Mouse (Mus musculus) small intestine, adult 2 months (tissue): ENCODE measurements at regions not wholly inside any gene's neighbourhood (a gene's known extent, or its start where the extent isn't known, plus 50 kb on each side); places are given as distances from the start of the nearest gene placed in this dataset.

Experiments used
- CTCF ChIP-seq: fragments of 200-500 bp; IDR thresholded peaks from 2 replicates; pipeline ENCODE4 v1.5.1; 2012; ENCODE audit warnings: low read depth, mild to moderate bottlenecking, control low read depth, inconsistent platforms, low read length, moderate library complexity, mixed read lengths; ENCODE audit not compliant: insufficient replicate concordance, insufficient read length; ENCODE audit errors: extremely low read depth
- POLR2A ChIP-seq: fragments of 200-500 bp; IDR thresholded peaks from 2 replicates; pipeline ENCODE4 v1.6.1; 2012; ENCODE audit warnings: low read depth, mild to moderate bottlenecking, control low read depth, inconsistent platforms, low read length, moderate library complexity

GRCm38 (mm10) chr3:39944581-39944980 lies 586.5 kb upstream of the Intu start:
- TF ChIP-seq POLR2A (no peak), CTCF (no peak)
